Mouse (Mus musculus): ENCODE data around the gene Nt5c3b.

Nt5c3b gene

DNA sequence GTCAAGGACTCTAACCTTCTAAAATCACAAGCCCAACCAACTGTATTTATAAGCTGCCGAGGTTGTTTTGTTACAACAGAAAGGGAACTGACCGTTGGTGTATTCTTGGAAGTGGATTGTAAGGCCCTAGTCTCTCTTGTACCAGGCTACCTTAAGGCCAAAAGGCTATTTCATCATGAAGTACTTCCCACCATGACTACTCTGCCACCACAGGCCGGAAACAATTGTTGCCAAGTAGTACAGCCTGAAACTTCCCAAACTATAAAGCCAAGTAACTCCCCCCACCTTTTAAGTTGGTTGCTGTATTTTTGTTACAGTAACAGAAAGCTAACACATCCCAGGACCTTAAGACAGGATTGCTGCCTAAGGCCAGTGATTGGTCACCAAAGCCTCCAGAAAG, 14.8 kb downstream of the Nt5c3b start:
- no peak for DNase-seq

DNA sequence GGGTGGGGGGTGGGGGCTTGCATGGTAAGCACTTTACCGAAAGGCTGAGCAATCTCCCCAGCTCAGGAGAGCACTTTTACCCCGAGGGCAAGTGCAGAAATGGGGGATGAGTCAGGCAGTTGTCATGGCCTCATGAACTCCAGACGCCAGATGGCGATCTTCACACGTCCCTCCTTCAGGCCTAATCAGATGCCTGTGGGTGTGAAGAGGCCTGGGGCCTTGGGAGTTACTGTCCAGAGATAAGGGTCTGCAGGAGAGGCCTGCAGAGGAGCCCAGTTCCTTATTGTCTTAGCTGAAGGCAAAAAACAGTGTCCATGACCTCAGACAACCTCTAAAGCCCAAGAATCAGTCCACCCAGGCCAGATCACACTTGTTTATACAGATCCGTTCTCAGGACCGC, 15.8 kb downstream of the Nt5c3b start:
- DNase-seq: peak; percentile 59

- no peak for DNase-seq
Measured at GRCm38 (mm10) chr11:100423836-100424235, 17.8 kb downstream of the Nt5c3b start.

GRCm38 (mm10) chr11:100421537-100421936, 20.1 kb downstream of the Nt5c3b start:
- no peak for DNase-seq

GRCm38 (mm10) chr11:100414914-100415822, 26.4 kb downstream of the Nt5c3b start, which contains the start of gene Fkbp10:
Fkbp10 (plus strand) TSS chr11:100415697.
- peak; percentile 57 for DNase-seq

GRCm38 (mm10) chr11:100414021-100414913, 27.3 kb downstream of the Nt5c3b start, which contains the start of gene P3h4:
P3h4 (minus strand) TSS chr11:100414836.
- peak; percentile 88 for DNase-seq

GRCm38 (mm10) chr11:100413541-100413940, 28.1 kb downstream of the Nt5c3b start:
- peak; percentile 32 for DNase-seq

- peak; percentile 42 for DNase-seq
Measured at GRCm38 (mm10) chr11:100411736-100412135, 29.9 kb downstream of the Nt5c3b start.

DNA sequence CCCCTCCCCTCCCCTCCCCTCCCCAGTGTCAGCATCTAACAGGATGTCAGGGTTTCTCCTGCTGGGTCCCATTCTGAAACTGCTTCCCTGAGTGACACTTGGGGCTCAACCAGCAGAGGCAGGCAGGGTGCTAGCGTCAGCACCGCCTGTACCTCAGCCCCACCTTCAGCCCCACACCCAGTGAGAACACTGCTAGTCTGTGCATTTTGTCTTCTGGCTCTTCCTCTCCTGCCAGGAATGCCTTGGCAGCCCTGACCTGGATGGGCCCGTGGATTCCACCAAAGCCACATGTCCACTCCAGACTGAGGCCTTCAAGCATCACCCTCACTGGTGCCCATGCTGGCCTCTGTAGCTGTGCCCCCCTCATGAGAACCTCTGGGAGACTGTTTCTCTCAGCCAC, 31.9 kb downstream of the Nt5c3b start:
- peak; percentile 69 for DNase-seq

DNA sequence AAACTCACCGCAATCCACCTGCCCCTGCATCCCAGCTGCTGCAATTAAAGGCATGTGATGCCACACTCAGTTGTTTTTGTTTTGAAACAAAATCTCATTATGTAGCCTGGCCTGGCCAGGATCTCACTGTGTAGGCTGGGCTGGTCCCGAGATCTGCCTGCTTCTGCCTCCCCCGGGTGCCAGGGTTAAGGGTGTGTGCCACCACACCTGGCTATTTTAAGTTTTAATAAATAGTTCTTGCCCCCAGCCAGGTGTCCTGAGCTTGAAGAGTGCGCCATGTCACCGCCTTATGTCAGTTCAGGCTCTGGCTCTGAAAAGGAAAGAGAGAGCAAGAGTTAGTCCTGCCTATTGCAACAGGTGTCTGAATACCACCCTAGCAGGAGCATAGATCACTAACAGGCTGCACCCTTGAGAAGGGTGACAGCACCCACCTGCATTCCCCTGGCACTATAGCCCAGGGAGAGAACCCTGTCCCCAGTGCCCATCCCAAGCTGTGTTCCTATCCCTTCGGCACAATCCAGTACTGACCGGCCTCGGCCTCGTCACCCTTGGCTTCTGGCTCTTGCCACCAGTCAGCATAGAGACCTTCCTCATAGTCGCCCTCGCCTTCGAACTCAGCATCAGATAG, 32.7 kb downstream of the Nt5c3b start:
- peak; percentile 59 for DNase-seq

GRCm38 (mm10) chr11:100408076-100408834, 33.4 kb downstream of the Nt5c3b start:
- peak; percentile 83 for DNase-seq

GRCm38 (mm10) chr11:100406995-100407705, 34.5 kb downstream of the Nt5c3b start:
- DNase-seq: peak; percentile 96

DNA sequence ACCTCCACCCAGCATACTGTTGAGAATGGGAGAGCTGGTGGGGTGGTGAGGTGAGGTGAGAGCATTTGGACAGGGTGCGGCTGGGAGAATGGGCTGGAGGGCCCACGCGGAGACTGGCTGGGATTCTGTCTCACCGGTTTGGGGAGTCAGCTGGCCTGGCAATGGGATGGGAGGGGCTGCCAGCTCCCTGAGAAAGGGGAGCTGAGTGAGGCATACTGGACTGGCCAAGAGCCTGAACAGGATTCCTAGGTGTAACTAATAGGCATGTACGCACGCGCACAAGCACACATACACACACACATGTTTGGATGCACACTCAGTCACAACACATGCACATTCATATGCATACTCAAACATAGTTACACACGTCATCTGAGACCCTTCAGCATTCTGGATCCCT, 35.3 kb downstream of the Nt5c3b start:
- peak; percentile 76 for DNase-seq

GRCm38 (mm10) chr11:100404456-100405074, 37.0 kb downstream of the Nt5c3b start:
- peak; percentile 48 for DNase-seq

GRCm38 (mm10) chr11:100403445-100404134, 38.0 kb downstream of the Nt5c3b start:
- peak; percentile 36 for DNase-seq

DNA sequence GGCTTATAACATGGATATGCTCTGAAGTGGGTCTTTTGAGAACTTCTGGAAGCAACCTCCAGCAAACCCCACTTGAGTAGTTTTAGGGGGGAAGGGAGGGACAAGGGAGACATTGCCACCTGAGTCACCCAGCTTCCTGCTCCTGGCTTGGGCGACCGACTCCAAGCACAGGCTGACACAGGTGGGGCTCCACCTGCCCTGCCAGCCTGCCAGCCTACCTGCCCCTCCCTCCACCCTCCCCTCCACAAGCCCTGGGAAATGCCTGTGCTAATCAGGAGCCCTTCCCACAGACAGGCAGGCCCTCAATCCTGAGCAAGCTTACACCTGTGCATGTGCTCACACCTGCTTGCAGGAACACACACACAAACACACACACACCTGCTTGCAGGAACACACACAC, 38.9 kb downstream of the Nt5c3b start:
- peak; percentile 53 for DNase-seq

- DNase-seq: peak; percentile 46
Measured at GRCm38 (mm10) chr11:100402240-100402639, 39.4 kb downstream of the Nt5c3b start.

GRCm38 (mm10) chr11:100400842-100401241, 40.8 kb downstream of the Nt5c3b start:
- no peak for DNase-seq

GRCm38 (mm10) chr11:100399727-100400538, 41.7 kb downstream of the Nt5c3b start:
- peak; percentile 63 for DNase-seq

Data from cerebellum, adult 11-12 months (tissue).